Mouse (Mus musculus) forebrain, embryonic 16.5 days (tissue): Measurements from ENCODE around the gene Abhd5. TPM values are rescaled to one million over a fixed set of nuclear protein-coding genes. Genes with fewer than 3 reads are reported as not detected.

ENCODE experiments used
- ATAC-seq: fragments of 200-750 bp; cut with Nextera tagmentation; 2 replicates; pipeline ENCODE4 v1.8.0; 2017; ENCODE audit warnings: mild to moderate bottlenecking, moderate library complexity
- H3K27ac ChIP-seq: fragments of 300-500 bp; sonication (generic); 2 replicates; pipeline ENCODE4 v1.5.1; 2014; ENCODE audit warnings: low read length, control low read depth
- H3K27me3 ChIP-seq: fragments of 300-500 bp; sonication (generic); replicated peaks from 2 replicates; pipeline ENCODE4 v1.6.1; 2014; ENCODE audit warnings: low read length; ENCODE audit not compliant: control insufficient read depth, insufficient read depth
- H3K36me3 ChIP-seq: fragments of 300-500 bp; sonication (generic); 2 replicates; pipeline ENCODE4 v1.6.1; 2014; ENCODE audit not compliant: control insufficient read depth, insufficient read depth
- H3K4me1 ChIP-seq: fragments of 300-500 bp; sonication (generic); replicated peaks from 2 replicates; pipeline ENCODE4 v1.6.1; 2014; ENCODE audit warnings: low read length; ENCODE audit not compliant: control insufficient read depth, insufficient read depth
- H3K4me2 ChIP-seq: fragments of 300-500 bp; sonication (generic); 2 replicates; pipeline ENCODE4 v1.6.1; 2014; ENCODE audit warnings: mild to moderate bottlenecking, low read length, control low read depth
- H3K4me3 ChIP-seq: fragments of 300-500 bp; sonication (generic); replicated peaks from 2 replicates; pipeline ENCODE4 v1.5.1; 2014; ENCODE audit warnings: mild to moderate bottlenecking, low read length, control low read depth
- H3K9ac ChIP-seq: fragments of 300-500 bp; sonication (generic); replicated peaks from 2 replicates; pipeline ENCODE4 v1.6.1; 2014; ENCODE audit warnings: low read depth, low read length, control low read depth
- H3K9me3 ChIP-seq: fragments of 300-500 bp; sonication (generic); 2 replicates; pipeline ENCODE4 v1.6.1; 2016; ENCODE audit warnings: low read length; ENCODE audit not compliant: control insufficient read depth
- WGBS: fragments of 180-500 bp; shearing (Covaris S2); extraction: QIAGEN DNeasy Blood & Tissue Kit; methylation state at CpG from one replicate; pipeline ENCODE4 v1.1.7; 2014; 5-methylcytosine and 5-hydroxymethylcytosine counted together
- polyA plus RNA-seq: library from polyadenylated mRNA; unstranded; fragments of >200 nt; fragmentation: Nextera tagmentation; extraction: Ambion mirVana; gene quantifications from 2 replicates; pipeline ENCODE4 v1.2.1, GENCODE M21; 2015

Gene Abhd5
- polyA plus RNA-seq, 1 experiment from 2014 or later: 23.0 TPM

GRCm38 (mm10) chr9:122416617-122417016, 65.2 kb downstream of the Abhd5 start:
- Histone ChIP-seq H3K4me2 (no peak overlapping the region), H3K36me3 (no peaks in the 10 kb centered on the region), H3K9me3 (0 out of 2 replicates have a peak, but pooled peaks cover 2% of the 10 kb centered on the region), H3K27ac (no peak overlapping the region), H3K27me3 (peaks cover 3% of the 10 kb centered on the region; the same call in 1 of the 2 replicates), H3K4me3 (no peak overlapping the region), H3K4me1 (peaks cover 9% of the 10 kb centered on the region), H3K9ac (no peak overlapping the region)
- 12% methylated on average over 2 of the region's 2 CpGs for WGBS
- ATAC-seq: peak; percentile 63; the same call in 1 of the 2 replicates

DNA sequence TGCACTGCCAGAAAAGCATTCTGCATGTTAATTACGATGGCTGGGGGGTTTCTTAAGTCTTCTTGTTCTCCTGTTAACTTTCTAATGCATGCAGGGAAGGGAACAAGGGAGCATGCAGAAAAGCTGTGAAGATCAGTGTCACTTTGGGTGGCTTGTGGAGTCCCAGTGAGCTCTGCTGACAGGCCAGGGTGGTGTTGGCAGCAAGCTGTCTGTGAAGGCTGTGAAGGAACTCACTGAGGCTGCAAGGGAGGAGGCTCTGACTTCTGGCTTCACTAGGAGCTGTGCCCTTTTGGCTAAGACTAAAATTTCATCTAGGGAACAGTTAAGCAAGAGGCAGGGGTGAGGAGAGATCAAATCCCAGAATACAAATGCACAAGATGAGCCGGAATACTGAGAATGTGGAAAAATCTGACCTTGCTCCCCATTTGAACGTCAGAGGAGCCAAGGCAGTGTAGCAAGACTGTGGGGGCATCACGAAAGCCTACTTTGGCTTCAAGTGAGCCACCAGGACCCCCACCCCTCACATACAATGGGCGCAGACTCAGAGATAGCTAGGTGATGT, 68.9 kb downstream of the Abhd5 start:
- Histone ChIP-seq H3K9me3 (no peaks in the 10 kb centered on the region), H3K4me2 (no peak overlapping the region), H3K27ac (no peak overlapping the region), H3K27me3 (peaks cover 5% of the 10 kb centered on the region; the same call in 1 of the 2 replicates), H3K9ac (no peak overlapping the region), H3K36me3 (no peaks in the 10 kb centered on the region), H3K4me1 (peaks cover 8% of the 10 kb centered on the region), H3K4me3 (no peak overlapping the region)
- 70% methylated on average over 5 of the region's 5 CpGs for WGBS
- ATAC-seq: no peak

DNA sequence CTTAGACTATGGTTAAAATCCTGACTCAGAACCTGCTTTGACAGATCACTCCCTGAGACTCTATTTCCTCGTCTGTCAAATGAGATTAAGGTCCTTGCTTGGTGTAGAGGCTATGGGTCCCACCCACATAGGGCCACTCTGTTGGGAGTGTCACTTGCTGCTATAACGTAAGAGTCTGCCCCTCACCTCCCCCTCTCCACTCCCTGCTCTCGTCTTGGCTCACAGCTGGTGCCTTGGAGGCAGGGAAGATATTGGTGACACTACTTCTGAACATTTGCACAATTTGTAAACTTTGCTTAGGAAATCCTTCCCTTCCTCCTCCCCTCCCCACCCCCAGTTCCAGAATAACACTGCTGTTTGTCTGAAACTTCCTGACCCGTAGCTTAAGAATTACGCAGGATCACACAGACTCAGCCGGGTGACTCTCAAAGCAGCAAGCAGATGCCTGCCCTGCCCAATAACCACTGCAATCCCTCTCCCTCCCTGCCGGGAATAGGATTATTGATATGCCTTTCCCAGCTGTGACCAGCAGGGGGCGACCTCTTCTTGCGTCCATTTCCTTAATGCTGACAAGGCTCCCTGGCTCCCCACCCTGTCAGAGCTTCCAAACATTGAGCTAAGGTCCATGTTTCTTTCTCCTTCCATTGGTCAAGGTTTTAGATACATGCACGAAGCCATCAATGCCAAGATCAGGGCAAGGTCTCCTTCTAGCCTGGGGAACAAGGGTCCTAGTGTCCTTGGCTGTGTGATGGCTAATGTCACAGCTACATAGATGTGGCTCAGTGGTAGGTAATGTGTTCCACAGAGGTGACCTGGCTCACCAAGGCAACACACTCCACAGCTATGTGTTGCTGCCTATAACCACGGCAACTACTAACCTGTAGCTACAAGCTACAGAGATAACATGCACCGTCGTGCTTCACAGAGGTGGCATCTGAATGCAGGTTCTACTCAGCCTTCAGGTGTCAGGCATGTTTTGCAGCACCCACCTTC, 69.7 kb downstream of the Abhd5 start:
- Histone ChIP-seq H3K4me2 (no peak overlapping the region), H3K4me1 (peaks cover 6% of the 10 kb centered on the region; the same call in 1 of the 2 replicates)

GRCm38 (mm10) chr9:122421911-122422310, 70.5 kb downstream of the Abhd5 start:
- ATAC-seq: no peak
- peaks cover 5% of the 10 kb centered on the region; the same call in 1 of the 2 replicates for H3K27me3 ChIP-seq
- 85% methylated on average over 8 of the region's 8 CpGs for WGBS

More for the DNA sequence above, 69.7 kb downstream of the Abhd5 start:
- no peak overlapping the region for H3K9ac ChIP-seq
- H3K36me3 ChIP-seq: no peaks in the 10 kb centered on the region
- H3K9me3 ChIP-seq: no peaks in the 10 kb centered on the region
- H3K4me3 ChIP-seq: no peak overlapping the region
- peak; percentile 61 for ATAC-seq
- H3K27ac ChIP-seq: no peak overlapping the region
- peaks cover 5% of the 10 kb centered on the region; the same call in 1 of the 2 replicates for H3K27me3 ChIP-seq
- 25% methylated on average over 13 of the region's 13 CpGs for WGBS

DNA sequence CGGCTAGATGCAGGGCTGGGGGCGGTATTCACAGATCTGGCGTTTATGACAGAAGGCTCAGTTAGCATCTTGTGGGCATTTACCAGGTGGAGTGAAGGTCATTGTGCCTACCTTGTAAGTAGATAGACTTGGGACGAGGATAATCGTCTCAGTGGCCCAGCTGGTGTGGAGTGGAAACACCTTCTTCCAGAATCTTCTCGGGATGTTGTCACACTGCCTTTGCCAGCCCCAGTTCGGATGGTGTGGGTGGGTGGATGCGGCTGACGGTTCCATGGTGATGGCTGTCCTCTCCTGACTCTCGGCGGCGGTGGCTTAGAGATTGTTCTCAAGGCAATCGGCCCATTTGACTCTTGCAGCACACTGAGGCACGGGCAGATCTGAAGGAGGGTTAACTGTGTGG, 71.3 kb downstream of the Abhd5 start:
- Histone ChIP-seq H3K9ac (no peak overlapping the region), H3K4me3 (no peak overlapping the region), H3K9me3 (no peaks in the 10 kb centered on the region), H3K4me2 (no peak overlapping the region), H3K27me3 (peaks cover 5% of the 10 kb centered on the region; the same call in 1 of the 2 replicates), H3K4me1 (peaks cover 3% of the 10 kb centered on the region; the same call in 1 of the 2 replicates), H3K36me3 (no peaks in the 10 kb centered on the region), H3K27ac (no peak overlapping the region)
- no peak for ATAC-seq
- 90% methylated on average over 14 of the region's 14 CpGs for WGBS

More at GRCm38 (mm10) chr9:122421911-122422310, 70.5 kb downstream of the Abhd5 start:
- H3K4me1 ChIP-seq: peaks cover 3% of the 10 kb centered on the region; the same call in 1 of the 2 replicates
- no peak overlapping the region for H3K4me2 ChIP-seq
- H3K9me3 ChIP-seq: no peaks in the 10 kb centered on the region
- H3K27ac ChIP-seq: no peak overlapping the region
- H3K4me3 ChIP-seq: no peak overlapping the region
- no peaks in the 10 kb centered on the region for H3K36me3 ChIP-seq
- H3K9ac ChIP-seq: no peak overlapping the region

DNA sequence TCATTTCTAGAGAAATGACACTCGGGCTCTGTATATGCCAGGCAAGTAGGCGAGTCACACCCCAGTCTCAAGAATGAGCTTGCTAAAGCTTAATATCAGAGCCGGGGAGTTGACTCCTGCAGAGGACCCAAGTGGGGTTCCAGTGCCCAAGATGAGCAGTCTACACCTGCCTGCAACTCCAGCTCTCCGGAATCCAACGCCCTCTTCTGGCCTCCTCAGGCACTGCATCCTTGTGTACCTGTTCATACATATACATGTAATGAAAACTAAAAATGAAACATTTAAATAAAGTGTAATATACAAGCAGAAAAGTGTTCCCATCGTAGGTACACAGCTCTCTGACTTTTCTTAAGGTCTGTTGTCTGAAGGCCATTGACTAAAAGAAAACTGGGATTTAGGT, 71.7 kb downstream of the Abhd5 start:
- H3K27ac ChIP-seq: no peak overlapping the region
- H3K9me3 ChIP-seq: no peaks in the 10 kb centered on the region
- WGBS: 60% methylated on average over 6 of the region's 6 CpGs
- peaks cover 5% of the 10 kb centered on the region; the same call in 1 of the 2 replicates for H3K27me3 ChIP-seq
- H3K4me1 ChIP-seq: peaks cover 3% of the 10 kb centered on the region; the same call in 1 of the 2 replicates
- no peak for ATAC-seq
- H3K4me2 ChIP-seq: no peak overlapping the region
- no peaks in the 10 kb centered on the region for H3K36me3 ChIP-seq
- no peak overlapping the region for H3K9ac ChIP-seq
- no peak overlapping the region for H3K4me3 ChIP-seq

- 43% methylated on average over 14 of the region's 14 CpGs for WGBS
- Histone ChIP-seq H3K9me3 (no peaks in the 10 kb centered on the region), H3K36me3 (no peaks in the 10 kb centered on the region), H3K9ac (no peak overlapping the region), H3K4me2 (no peak overlapping the region), H3K27ac (no peak overlapping the region), H3K27me3 (peaks cover 4% of the 10 kb centered on the region; the same call in 1 of the 2 replicates), H3K4me1 (peaks cover 3% of the 10 kb centered on the region; the same call in 1 of the 2 replicates), H3K4me3 (no peak overlapping the region)
- no peak for ATAC-seq
Observed at GRCm38 (mm10) chr9:122424941-122425608, 73.7 kb downstream of the Abhd5 start.

DNA sequence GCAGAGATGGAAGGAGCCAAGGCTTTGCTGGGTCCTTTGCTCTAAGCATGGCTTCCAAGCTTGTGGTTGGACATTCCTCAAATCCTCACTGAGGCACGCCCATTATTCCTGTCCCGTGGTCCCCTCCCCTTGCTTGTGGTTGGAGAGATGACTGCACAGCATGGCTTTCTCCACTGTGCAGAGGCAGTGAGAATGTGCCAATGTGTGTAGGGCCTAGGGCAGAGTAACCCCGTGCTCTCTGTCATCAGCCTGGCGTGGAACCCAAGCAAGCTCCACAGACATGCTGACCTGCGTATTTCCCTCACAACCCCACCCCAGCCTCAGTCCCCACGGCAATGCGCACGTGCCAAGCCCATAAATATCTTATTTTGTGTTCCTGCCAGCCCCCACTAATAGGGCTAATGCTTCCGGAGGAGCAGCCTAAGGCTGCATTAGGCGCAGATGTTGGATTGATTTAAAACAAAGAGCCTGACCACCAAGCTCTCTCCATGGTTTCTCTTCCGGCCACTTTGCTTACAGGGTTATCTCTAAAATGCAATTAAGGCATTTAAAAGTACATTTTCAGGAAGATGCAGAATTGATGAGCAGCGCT, 77.7 kb downstream of the Abhd5 start:
- Histone ChIP-seq H3K4me3 (no peak overlapping the region), H3K27ac (no peak overlapping the region), H3K9me3 (no peaks in the 10 kb centered on the region), H3K4me2 (no peak overlapping the region), H3K27me3 (no peaks in the 10 kb centered on the region), H3K4me1 (no peaks in the 10 kb centered on the region), H3K9ac (no peak overlapping the region), H3K36me3 (no peaks in the 10 kb centered on the region)
- 81% methylated on average over 12 of the region's 12 CpGs for WGBS
- no peak for ATAC-seq
